Mouse (Mus musculus) ES-E14 (cell line): ENCODE data around the gene Dnajc28.

Experiments
- CHD2 ChIP-seq: IDR thresholded peaks from 2 replicates; pipeline ENCODE4 v1.6.1; 2014; ENCODE audit warnings: mild to moderate bottlenecking, low read depth, low read length, inconsistent platforms
- HCFC1 ChIP-seq: IDR thresholded peaks from 2 replicates; pipeline ENCODE4 v1.6.1; 2012; ENCODE audit warnings: low read length, inconsistent platforms, borderline replicate concordance; ENCODE audit not compliant: insufficient read depth
- MAFK ChIP-seq: IDR thresholded peaks from 2 replicates; pipeline ENCODE4 v1.6.1; 2014; ENCODE audit warnings: mild to moderate bottlenecking, low read depth, low read length, inconsistent platforms; ENCODE audit not compliant: insufficient read depth
- ZC3H11A ChIP-seq: IDR thresholded peaks from 2 replicates; pipeline ENCODE4 v1.6.1; 2012; ENCODE audit warnings: low read depth, mild to moderate bottlenecking, inconsistent platforms, low read length, borderline replicate concordance
- ZNF384 ChIP-seq: IDR thresholded peaks from 2 replicates; pipeline ENCODE4 v1.6.1; 2012; ENCODE audit warnings: low read depth, low read length, inconsistent platforms

- TF ChIP-seq ZC3H11A (no peak), ZNF384 (no peak), CHD2 (no peak), MAFK (no peak), HCFC1 (no peak)
Observed at GRCm38 (mm10) chr16:91595076-91595475, 23.8 kb downstream of the Dnajc28 start.
